Mouse (Mus musculus): ENCODE measurements around the gene Lsm4. TPM values are rescaled to one million over a fixed set of nuclear protein-coding genes. Genes with fewer than 3 reads are reported as not detected.

Lsm4 gene
- polyA plus RNA-seq, 1 experiment from 2014 or later, result 286 TPM

GRCm38 (mm10) chr8:70684291-70684690, 11.2 kb downstream of the Lsm4 start:
- WGBS, result 48% methylated on average over 7 of the region's 7 CpGs
- ATAC-seq, result no peak
- Histone ChIP-seq H3K36me3 (peaks cover 1% of the 10 kb centered on the region; the same call in 1 of the 2 replicates), H3K9ac (no peak overlapping the region), H3K27me3 (replicated peaks) (no peaks in the 10 kb centered on the region), H3K4me1 (replicated peaks) (peaks cover 24% of the 10 kb centered on the region), H3K9me3 (no peaks in the 10 kb centered on the region), H3K4me2 (replicated peaks) (no peak overlapping the region), H3K27ac (no peak overlapping the region), H3K4me3 (replicated peaks) (no peak overlapping the region)

GRCm38 (mm10) chr8:70687576-70687975, 14.5 kb downstream of the Lsm4 start:
- ATAC-seq, result no peak
- no peaks in the 10 kb centered on the region for H3K36me3 ChIP-seq
- 72% methylated on average over 8 of the region's 8 CpGs for WGBS
- no peaks in the 10 kb centered on the region for H3K9me3 ChIP-seq
- no peak overlapping the region for H3K4me3 ChIP-seq (replicated peaks)
- H3K4me1 ChIP-seq (replicated peaks), result peaks cover 16% of the 10 kb centered on the region
- no peaks in the 10 kb centered on the region for H3K27me3 ChIP-seq (replicated peaks)
- no peak overlapping the region for H3K4me2 ChIP-seq (replicated peaks)
- no peak overlapping the region for H3K9ac ChIP-seq
- H3K27ac ChIP-seq, result no peak overlapping the region

GRCm38 (mm10) chr8:70688136-70688535, 15.1 kb downstream of the Lsm4 start:
- 82% methylated on average over 3 of the region's 3 CpGs for WGBS
- Histone ChIP-seq H3K27me3 (replicated peaks) (no peaks in the 10 kb centered on the region), H3K27ac (no peak overlapping the region), H3K4me2 (replicated peaks) (no peak overlapping the region), H3K4me3 (replicated peaks) (no peak overlapping the region), H3K4me1 (replicated peaks) (peaks cover 14% of the 10 kb centered on the region), H3K36me3 (no peaks in the 10 kb centered on the region), H3K9me3 (no peaks in the 10 kb centered on the region), H3K9ac (no peak overlapping the region)
- ATAC-seq, result no peak

GRCm38 (mm10) chr8:70689892-70690390, 16.9 kb downstream of the Lsm4 start:
- Histone ChIP-seq H3K4me2 (replicated peaks) (no peak overlapping the region), H3K36me3 (no peaks in the 10 kb centered on the region), H3K27me3 (replicated peaks) (no peaks in the 10 kb centered on the region), H3K9me3 (no peaks in the 10 kb centered on the region), H3K4me1 (replicated peaks) (peaks cover 16% of the 10 kb centered on the region), H3K9ac (no peak overlapping the region), H3K27ac (no peak overlapping the region), H3K4me3 (replicated peaks) (no peak overlapping the region)
- 70% methylated on average over 5 of the region's 5 CpGs for WGBS
- ATAC-seq, result no peak

GRCm38 (mm10) chr8:70691230-70691629, 18.2 kb downstream of the Lsm4 start:
- ATAC-seq, result no peak

GRCm38 (mm10) chr8:70691727-70692231, 18.7 kb downstream of the Lsm4 start:
- peak; percentile 59 for ATAC-seq
- peak overlapping the region; percentile 46 for H3K9ac ChIP-seq
- 2% methylated on average over 20 of the region's 20 CpGs for WGBS
- no peaks in the 10 kb centered on the region for H3K9me3 ChIP-seq
- H3K4me3 ChIP-seq (replicated peaks), result peak overlapping the region; percentile 32
- H3K27ac ChIP-seq, result peak overlapping the region; percentile 69
- H3K4me1 ChIP-seq (replicated peaks), result peaks cover 33% of the 10 kb centered on the region
- H3K4me2 ChIP-seq (replicated peaks), result peak overlapping the region; percentile 70
- no peaks in the 10 kb centered on the region for H3K36me3 ChIP-seq
- H3K27me3 ChIP-seq (replicated peaks), result no peaks in the 10 kb centered on the region

More at GRCm38 (mm10) chr8:70691230-70691629, 18.2 kb downstream of the Lsm4 start:
- Histone ChIP-seq H3K4me1 (replicated peaks) (peaks cover 28% of the 10 kb centered on the region), H3K36me3 (no peaks in the 10 kb centered on the region), H3K4me2 (replicated peaks) (peak overlapping the region; percentile 70), H3K27ac (peak overlapping the region; percentile 69), H3K9ac (peak overlapping the region; percentile 46), H3K9me3 (no peaks in the 10 kb centered on the region), H3K4me3 (replicated peaks) (peak overlapping the region; percentile 32; the same call in 1 of the 2 replicates), H3K27me3 (replicated peaks) (no peaks in the 10 kb centered on the region)
- WGBS, result 66% methylated on average over 4 of the region's 4 CpGs

- Histone ChIP-seq H3K36me3 (no peaks in the 10 kb centered on the region), H3K9ac (no peak overlapping the region), H3K9me3 (no peaks in the 10 kb centered on the region), H3K4me1 (replicated peaks) (peaks cover 44% of the 10 kb centered on the region), H3K4me3 (replicated peaks) (no peak overlapping the region), H3K4me2 (replicated peaks) (no peak overlapping the region), H3K27me3 (replicated peaks) (no peaks in the 10 kb centered on the region), H3K27ac (no peak overlapping the region)
- WGBS, result 64% methylated on average over 5 of the region's 5 CpGs
- no peak for ATAC-seq
Observed at GRCm38 (mm10) chr8:70693636-70694035, 20.6 kb downstream of the Lsm4 start.

GRCm38 (mm10) chr8:70695318-70696018, 22.4 kb downstream of the Lsm4 start:
- Histone ChIP-seq H3K4me3 (replicated peaks) (no peak overlapping the region), H3K27ac (peak overlapping the region; percentile 91), H3K36me3 (no peaks in the 10 kb centered on the region), H3K4me2 (replicated peaks) (peak overlapping the region; percentile 61), H3K9me3 (no peaks in the 10 kb centered on the region), H3K9ac (0 out of 2 replicates have a peak overlapping the region, but pooled peaks have one; percentile 8), H3K4me1 (replicated peaks) (peaks cover 44% of the 10 kb centered on the region), H3K27me3 (replicated peaks) (no peaks in the 10 kb centered on the region)
- ATAC-seq, result no peak
- WGBS, result 26% methylated on average over 32 of the region's 32 CpGs

GRCm38 (mm10) chr8:70696019-70696885, 23.2 kb downstream of the Lsm4 start:
- 3% methylated on average over 31 of the region's 31 CpGs for WGBS
- peak overlapping the region; percentile 49 for H3K9ac ChIP-seq
- ATAC-seq, result peak; percentile 20
- H3K4me2 ChIP-seq (replicated peaks), result peak overlapping the region; percentile 61
- H3K4me1 ChIP-seq (replicated peaks), result peaks cover 47% of the 10 kb centered on the region
- H3K4me3 ChIP-seq (replicated peaks), result peak overlapping the region; percentile 20
- H3K36me3 ChIP-seq, result 0 out of 2 replicates have a peak, but pooled peaks cover 2% of the 10 kb centered on the region
- H3K9me3 ChIP-seq, result no peaks in the 10 kb centered on the region
- H3K27ac ChIP-seq, result peak overlapping the region; percentile 91
- H3K27me3 ChIP-seq (replicated peaks), result no peaks in the 10 kb centered on the region

GRCm38 (mm10) chr8:70696946-70697345, 23.9 kb downstream of the Lsm4 start:
- H3K9ac ChIP-seq, result peak overlapping the region; percentile 49
- peaks cover 46% of the 10 kb centered on the region for H3K4me1 ChIP-seq (replicated peaks)
- H3K27ac ChIP-seq, result peak overlapping the region; percentile 91
- H3K27me3 ChIP-seq (replicated peaks), result no peaks in the 10 kb centered on the region
- peak overlapping the region; percentile 20 for H3K4me3 ChIP-seq (replicated peaks)
- WGBS, result 46% methylated on average over 4 of the region's 4 CpGs
- H3K36me3 ChIP-seq, result 0 out of 2 replicates have a peak, but pooled peaks cover 4% of the 10 kb centered on the region
- H3K4me2 ChIP-seq (replicated peaks), result peak overlapping the region; percentile 61
- ATAC-seq, result no peak
- H3K9me3 ChIP-seq, result no peaks in the 10 kb centered on the region

- Histone ChIP-seq H3K4me1 (replicated peaks) (peaks cover 45% of the 10 kb centered on the region), H3K9me3 (no peaks in the 10 kb centered on the region), H3K4me2 (replicated peaks) (peak overlapping the region; percentile 61), H3K4me3 (replicated peaks) (peak overlapping the region; percentile 86), H3K9ac (peak overlapping the region; percentile 44; the same call in 1 of the 2 replicates), H3K27ac (peak overlapping the region; percentile 91), H3K27me3 (replicated peaks) (no peaks in the 10 kb centered on the region), H3K36me3 (0 out of 2 replicates have a peak, but pooled peaks cover 4% of the 10 kb centered on the region)
- ATAC-seq, result no peak
- 59% methylated on average over 12 of the region's 12 CpGs for WGBS
Observed at GRCm38 (mm10) chr8:70697366-70698250, 24.6 kb downstream of the Lsm4 start.
